Mouse (Mus musculus): ENCODE measurements around the gene Mfsd6.

- no peak for TF ChIP-seq CTCF (IDR thresholded peaks at IDR 0.05; ENCODE audit: borderline replicate concordance, control insufficient read depth, extremely low read depth, insufficient read depth, low read length, poor library complexity)
- TF ChIP-seq POLR2A (IDR thresholded peaks at IDR 0.05; ENCODE audit: control insufficient read depth, extremely low read depth, insufficient read depth, low read length, poor library complexity), result no peak
Measured at GRCm38 (mm10) chr1:52634251-52634650, 93.0 kb downstream of the Mfsd6 start.
